Mouse (Mus musculus): Measurements from ENCODE around the gene Cbarp.

Gene Cbarp

DNA sequence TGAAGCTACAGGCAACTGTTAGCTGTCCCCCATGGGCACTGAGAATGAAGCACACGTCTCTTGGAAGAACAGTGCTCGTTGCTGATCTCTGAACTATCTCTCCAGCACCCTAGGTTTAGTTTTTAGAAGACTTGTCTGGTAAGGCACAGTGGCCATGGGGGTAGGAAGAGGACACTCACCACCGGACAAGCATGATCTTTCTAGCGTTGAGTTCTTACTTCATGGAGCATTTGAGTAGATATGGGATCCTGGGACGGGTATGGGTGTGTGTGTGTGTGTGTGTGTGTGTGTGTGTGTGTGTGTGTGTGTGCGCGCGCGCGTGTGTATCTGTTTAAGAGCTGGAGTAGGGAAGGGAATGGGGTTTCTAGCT lies at the start of gene Cbarp:
TSS of gene Cbarp (minus strand) at position 170 of the 370 bp plus-strand sequence.
- DNase-seq (ENCODE audit: low spot score in 2 of 2) = no peak

GRCm38 (mm10) chr10:80189999-80190398 lies 49.4 kb upstream of the Cbarp start:
- DNase-seq (ENCODE audit: low spot score in 2 of 2) = no peak

DNA sequence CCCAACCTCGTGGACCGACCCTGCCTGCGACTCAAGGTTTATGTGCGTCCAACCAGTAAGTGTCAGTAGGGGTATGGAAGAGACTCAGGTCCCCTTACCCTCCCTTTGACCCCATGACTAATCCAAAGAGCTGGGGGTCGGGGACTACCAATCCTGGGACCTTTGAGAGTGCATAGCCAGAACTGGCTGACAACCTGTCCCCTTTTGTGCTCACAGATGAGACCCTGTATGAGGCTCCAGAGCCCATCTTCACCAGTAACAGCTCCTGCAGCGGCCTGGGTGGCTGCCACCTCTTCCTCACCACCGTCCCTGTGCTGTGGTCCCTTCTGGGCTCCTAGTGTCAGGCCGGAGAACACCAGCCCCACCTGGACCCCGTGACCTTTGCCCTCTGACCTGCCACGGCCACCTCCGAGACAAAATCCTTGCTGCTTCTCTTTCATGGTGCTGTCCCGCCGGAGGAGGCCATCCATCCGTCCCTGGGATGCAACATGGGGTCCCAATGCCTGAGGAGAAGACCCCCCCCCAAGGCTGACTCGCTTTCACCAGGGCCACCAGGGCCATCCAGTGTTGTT lies 47.9 kb upstream of the Cbarp start:
- no peak for DNase-seq (ENCODE audit: low spot score in 2 of 2)

- no peak for DNase-seq (ENCODE audit: low spot score in 2 of 2)
These were observed 47.1 kb upstream of the Cbarp start for GRCm38 (mm10) chr10:80187739-80188138.

- no peak for DNase-seq (ENCODE audit: low spot score in 2 of 2)
These were observed 46.0 kb upstream of the Cbarp start for GRCm38 (mm10) chr10:80186649-80187048.

GRCm38 (mm10) chr10:80182547-80182946 lies 41.9 kb upstream of the Cbarp start:
- DNase-seq (ENCODE audit: low spot score in 2 of 2) = no peak

DNA sequence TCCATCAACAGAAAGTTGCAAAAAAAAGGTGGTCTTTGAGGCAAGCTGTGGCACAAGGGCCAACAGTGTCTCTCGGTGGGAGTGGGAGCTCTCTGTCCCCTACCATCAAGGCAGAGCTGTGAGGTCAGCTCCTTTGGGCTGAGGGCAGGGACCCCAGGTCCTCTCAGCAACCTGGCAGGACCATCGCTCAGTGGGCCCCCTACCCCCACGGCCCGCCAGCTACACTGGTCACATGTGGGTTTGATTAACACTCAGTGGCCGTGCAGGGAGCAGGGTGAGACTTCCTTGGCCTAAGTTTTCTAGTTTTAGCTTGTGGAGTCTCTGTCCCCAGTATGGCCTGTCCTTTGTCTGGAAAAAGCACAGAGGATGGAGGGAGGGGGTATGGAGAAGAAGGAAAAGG lies 40.2 kb upstream of the Cbarp start:
- DNase-seq (ENCODE audit: low spot score in 2 of 2) = no peak

DNA sequence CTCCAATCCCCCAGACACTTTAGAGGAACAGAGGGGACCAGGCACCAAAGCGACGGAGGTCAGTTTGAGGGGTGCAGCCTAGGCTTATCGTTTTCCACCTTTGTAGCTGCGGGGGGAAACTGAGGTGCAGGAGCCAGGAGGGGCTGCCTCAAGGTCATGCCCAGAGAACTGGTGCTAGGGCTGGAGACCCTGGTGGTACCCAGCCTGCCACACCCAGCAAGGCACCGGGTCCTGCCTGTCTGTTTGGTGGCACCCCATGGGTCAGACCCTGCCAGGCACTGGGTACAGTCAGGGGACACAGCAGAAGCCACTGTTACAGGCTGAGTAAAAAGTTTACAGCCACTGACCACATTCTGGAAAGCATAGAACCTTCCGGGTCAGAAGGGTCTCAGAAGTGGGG lies 39.7 kb upstream of the Cbarp start:
- DNase-seq (ENCODE audit: low spot score in 2 of 2) = no peak

- DNase-seq (ENCODE audit: low spot score in 2 of 2) = no peak
These were observed 38.7 kb upstream of the Cbarp start, which contains the start of gene Efna2 for GRCm38 (mm10) chr10:80179068-80180051. Efna2 (plus strand) TSS chr10:80179482.

DNA sequence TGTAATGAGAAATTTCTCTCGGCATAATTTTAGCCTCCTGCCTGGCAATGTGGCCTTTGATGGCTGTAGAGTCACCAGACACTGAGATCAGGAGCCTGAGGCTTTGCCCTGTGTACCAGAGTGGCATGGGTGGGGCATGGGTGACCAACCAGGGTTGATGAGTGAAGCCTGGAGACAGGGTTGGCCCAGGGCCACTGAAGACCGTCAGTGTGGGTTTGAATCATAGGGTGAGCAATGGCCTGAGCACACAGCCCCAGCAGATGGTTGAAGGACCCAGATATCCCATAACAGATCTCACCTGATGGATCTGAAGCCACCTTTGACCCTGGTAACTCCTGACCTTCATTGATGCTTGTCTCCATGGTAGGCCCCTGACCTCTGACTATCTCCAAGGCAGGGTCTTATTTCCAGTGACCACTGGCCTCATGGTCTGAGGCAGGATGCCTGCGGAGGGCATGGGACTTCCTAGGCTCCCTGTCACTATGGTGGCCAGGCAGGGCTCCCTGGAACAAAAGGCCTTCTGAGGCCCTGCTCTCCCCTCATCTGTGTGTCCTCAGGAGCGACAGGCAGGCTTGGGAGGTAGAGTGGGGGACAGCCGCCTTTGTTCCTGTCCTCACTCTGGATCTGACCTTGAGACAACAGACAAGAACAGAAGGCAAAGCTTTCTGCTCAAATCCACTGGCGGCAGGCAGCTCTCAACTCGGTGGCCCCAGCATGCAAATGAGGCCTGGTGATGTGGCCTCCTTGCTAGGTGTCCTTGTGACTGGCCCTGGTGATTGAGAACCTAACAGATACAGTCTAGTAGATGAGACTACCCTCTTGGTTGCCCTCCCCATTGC lies 37.0 kb upstream of the Cbarp start:
- no peak for DNase-seq (ENCODE audit: low spot score in 2 of 2)

GRCm38 (mm10) chr10:80176270-80176834 lies 35.7 kb upstream of the Cbarp start:
- DNase-seq (ENCODE audit: low spot score in 2 of 2) = no peak

- DNase-seq (ENCODE audit: low spot score in 2 of 2) = no peak
These were observed 35.1 kb upstream of the Cbarp start for GRCm38 (mm10) chr10:80175536-80176269.

DNA sequence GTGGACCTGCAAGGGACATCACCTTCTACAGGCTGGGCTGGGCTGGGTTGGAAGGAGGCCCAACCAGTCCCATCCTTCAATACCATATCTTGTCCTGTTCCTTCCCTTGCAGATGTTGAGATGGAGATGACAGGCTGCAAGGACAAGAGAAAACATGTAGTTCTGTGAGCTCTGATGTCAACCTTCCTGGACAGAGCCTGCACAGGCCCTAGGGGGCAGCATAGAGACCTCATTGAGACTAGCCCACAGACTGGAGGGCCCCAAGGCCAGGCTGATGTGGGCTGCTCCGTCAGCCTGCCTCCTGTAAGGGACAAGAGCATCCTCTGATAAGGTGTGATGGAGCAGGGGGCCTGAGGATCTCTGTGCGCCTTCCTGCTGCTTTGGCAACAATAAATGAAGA lies 34.1 kb upstream of the Cbarp start:
- no peak for DNase-seq (ENCODE audit: low spot score in 2 of 2)

- DNase-seq (ENCODE audit: low spot score in 2 of 2) = no peak
These were observed 33.5 kb upstream of the Cbarp start for GRCm38 (mm10) chr10:80173955-80174640.

GRCm38 (mm10) chr10:80173358-80173757 lies 32.7 kb upstream of the Cbarp start:
- DNase-seq (ENCODE audit: low spot score in 2 of 2) = no peak

DNA sequence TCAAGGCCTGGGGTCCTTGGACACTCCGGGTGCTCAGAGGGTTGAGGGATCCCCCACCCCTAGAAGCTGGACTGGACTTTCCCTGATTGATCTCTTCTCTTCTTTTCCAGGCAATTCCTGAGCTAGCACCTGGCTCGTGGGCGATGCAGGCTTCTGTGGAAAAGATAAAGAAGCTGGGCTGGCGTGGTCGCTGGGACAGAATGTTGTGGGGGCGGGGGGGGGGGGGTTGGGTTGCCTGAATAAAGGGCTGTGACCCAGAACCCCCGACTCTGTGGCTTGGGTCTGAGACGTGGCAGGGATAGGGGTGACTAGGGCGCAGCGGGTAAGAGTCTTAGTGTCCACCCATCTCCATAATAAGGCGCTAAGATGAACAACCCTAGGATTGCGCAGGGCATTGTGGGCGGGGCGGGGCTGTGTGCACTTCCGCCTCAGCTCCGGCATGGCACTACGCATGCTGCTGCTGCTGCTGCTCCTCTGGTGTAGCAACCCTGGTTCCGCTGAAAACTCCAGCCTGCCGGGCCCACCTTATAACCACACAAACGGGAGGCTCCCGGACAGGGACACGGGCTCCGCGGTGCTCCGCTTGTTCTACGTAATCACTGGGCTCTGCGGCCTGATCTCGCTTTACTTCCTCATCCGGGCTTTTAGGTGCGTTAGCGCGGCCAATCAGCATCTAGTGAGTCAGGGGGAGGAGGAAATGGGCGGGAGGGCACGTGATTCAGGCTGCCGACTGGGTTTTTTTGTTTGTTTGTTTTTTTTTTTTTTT lies 32.1 kb upstream of the Cbarp start, which contains the start of gene 1600002K03Rik:
TSS of gene 1600002K03Rik (plus strand) at position 418 of the 766 bp plus-strand sequence.
- peak; percentile 83 to 93 for DNase-seq (ENCODE audit: low spot score in 2 of 2)

DNA sequence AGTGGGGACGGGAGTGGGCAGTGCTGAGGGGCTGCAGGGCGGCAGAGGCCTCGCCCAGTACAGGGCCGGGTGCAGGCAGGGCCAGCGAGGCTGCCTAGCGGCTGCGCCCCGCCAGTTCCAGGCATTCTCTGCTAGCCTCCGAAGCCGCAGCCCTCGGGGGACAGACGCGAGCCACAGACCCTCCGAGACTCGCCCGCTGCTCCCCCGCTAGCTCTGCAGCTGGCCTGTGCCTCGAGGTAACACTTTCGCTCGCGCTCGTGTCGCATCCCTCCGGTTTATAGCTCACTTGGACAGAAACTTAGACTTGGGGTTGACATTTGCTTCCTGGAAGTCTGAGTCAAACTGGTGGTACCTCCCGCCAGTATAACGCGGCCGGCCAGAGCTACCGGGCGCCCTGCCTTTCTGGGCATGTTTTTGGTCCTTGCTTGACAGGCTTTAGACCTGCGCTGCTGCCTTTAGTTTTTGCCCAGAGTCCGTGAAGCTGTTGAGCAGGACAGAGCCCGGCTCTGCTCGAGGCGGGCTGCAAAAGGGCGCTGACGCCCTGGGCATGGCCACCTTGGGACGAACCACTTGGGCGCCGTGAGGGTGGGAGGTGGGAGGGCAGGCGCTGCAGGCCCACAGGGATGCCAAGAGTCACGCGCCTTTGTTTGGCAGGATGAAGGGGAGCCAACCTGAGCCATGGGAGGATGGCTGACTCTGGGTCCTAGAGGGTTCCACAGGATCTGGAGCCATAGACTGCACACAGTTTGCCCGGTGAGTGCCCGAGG lies 31.3 kb upstream of the Cbarp start:
- DNase-seq (ENCODE audit: low spot score in 2 of 2) = no peak

DNA sequence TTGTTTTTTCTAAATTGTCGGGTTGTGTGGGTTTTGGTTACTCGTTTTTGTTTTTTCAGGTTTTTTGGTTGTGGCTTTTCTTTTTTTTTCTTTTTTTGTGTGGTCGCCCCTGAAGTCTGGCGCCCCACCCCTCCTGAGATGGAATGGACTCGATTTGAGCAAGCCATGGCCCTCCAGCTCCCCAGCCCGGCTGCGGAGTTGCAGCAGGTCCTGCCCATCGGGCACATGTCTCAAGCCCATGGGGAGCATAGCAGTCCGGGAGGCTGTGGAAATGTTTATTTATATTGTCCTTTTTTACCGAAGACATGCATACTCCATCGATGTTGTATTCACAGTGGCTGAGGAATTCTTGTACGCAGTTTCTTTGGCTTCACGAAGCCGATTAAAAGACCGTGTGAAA lies 30.6 kb upstream of the Cbarp start:
- no peak for DNase-seq (ENCODE audit: low spot score in 2 of 2)

GRCm38 (mm10) chr10:80170601-80171021 lies 30.0 kb upstream of the Cbarp start:
- DNase-seq (ENCODE audit: low spot score in 2 of 2) = no peak
